Mouse (Mus musculus): Measurements from ENCODE around the gene Elmo1. TPM values are rescaled to one million over a fixed set of nuclear protein-coding genes. Genes with fewer than 3 reads are reported as not detected.

The Elmo1 gene
- total and polyA plus RNA-seq, 3 experiments: 5.2 to 7.6 TPM; not detected in 1

- Histone ChIP-seq H3K9me3 (replicated peaks; ENCODE audit: insufficient read depth, low read length) (no peaks in the 10 kb centered on the region), H3K36me3 (ENCODE audit: control insufficient read depth in 1 of 2, insufficient read depth in 2 of 2, low read length in 2 of 2) (no peaks in the 10 kb centered on the region), H3K4me3 (ENCODE audit: control insufficient read depth in 1 of 2, insufficient read depth in 1 of 2, low read depth in 2 of 2, low read length in 2 of 2) (no peak overlapping the region), H3K9ac (ENCODE audit: control insufficient read depth, low read depth, low read length, poor library complexity, severe bottlenecking) (no peak overlapping the region), H3K27ac (ENCODE audit: control insufficient read depth, low read depth, low read length) (no peak overlapping the region), H3K27me3 (ENCODE audit: control insufficient read depth in 1 of 2, insufficient read depth in 2 of 2, low read length in 2 of 2) (no peaks in the 10 kb centered on the region), H3K79me2 (ENCODE audit: control insufficient read depth, insufficient read depth, low read length, poor library complexity) (no peaks in the 10 kb centered on the region), H3K4me1 (ENCODE audit: control insufficient read depth in 1 of 2, insufficient read depth in 2 of 2, low read length in 2 of 2) (no peaks in the 10 kb centered on the region)
- DNase-seq (ENCODE audit: low read depth, low spot score): no peak
- no peak for TF ChIP-seq EP300 (IDR thresholded peaks at IDR 0.05; ENCODE audit: low read depth in 1 of 2, low read length in 2 of 2)
- no peak for TF ChIP-seq TCF12 (IDR thresholded peaks at IDR 0.05; ENCODE audit: low read depth, low read length)
- no peak for TF ChIP-seq RCOR1 (IDR thresholded peaks at IDR 0.05; ENCODE audit: low read depth, low read length)
- no peak for TF ChIP-seq POLR2AphosphoS5 (IDR thresholded peaks at IDR 0.05; ENCODE audit: borderline replicate concordance, low read depth, low read length)
- TF ChIP-seq ZKSCAN1 (IDR thresholded peaks at IDR 0.05; ENCODE audit: low read depth, low read length): no peak
- no peak for TF ChIP-seq POLR2AphosphoS2 (IDR thresholded peaks at IDR 0.05; ENCODE audit: low read length)
- TF ChIP-seq BHLHE40 (IDR thresholded peaks at IDR 0.05; ENCODE audit: borderline replicate concordance, low read depth, low read length): no peak
- no peak for TF ChIP-seq MYB (IDR thresholded peaks at IDR 0.05; ENCODE audit: low read depth, low read length)
- TF ChIP-seq MAFK (IDR thresholded peaks at IDR 0.05; ENCODE audit: borderline replicate concordance, low read depth, low read length): no peak
- TF ChIP-seq MYC (IDR thresholded peaks at IDR 0.05; ENCODE audit: low read depth, low read length): no peak
- TF ChIP-seq ELF1 (IDR thresholded peaks at IDR 0.05; ENCODE audit: low read depth, low read length): no peak
- no peak for TF ChIP-seq E2F4 (IDR thresholded peaks at IDR 0.05; ENCODE audit: borderline replicate concordance, low read depth, low read length)
- TF ChIP-seq TBP (IDR thresholded peaks at IDR 0.05; ENCODE audit: low read depth, low read length): no peak
- no peak for TF ChIP-seq GABPA (IDR thresholded peaks at IDR 0.05; ENCODE audit: low read depth, low read length)
- TF ChIP-seq ETS1 (IDR thresholded peaks at IDR 0.05; ENCODE audit: low read depth, low read length): no peak
- TF ChIP-seq RAD21 (IDR thresholded peaks at IDR 0.05; ENCODE audit: low read depth, low read length): no peak
- TF ChIP-seq CTCF (IDR thresholded peaks at IDR 0.05 in 2 of 3, conservative IDR thresholded peaks at IDR 0.05 in 1 of 3; ENCODE audit: control insufficient read depth in 1 of 3, insufficient read depth in 1 of 3, low read depth in 2 of 3, low read length in 3 of 3, poor library complexity in 1 of 3, severe bottlenecking in 1 of 3): no peak
- TF ChIP-seq MAX (IDR thresholded peaks at IDR 0.05; ENCODE audit: low read length): no peak
Measured at GRCm38 (mm10) chr13:20220414-20220813, 130.0 kb downstream of the Elmo1 start.

GRCm38 (mm10) chr13:20227923-20228705 is 137.7 kb downstream of the Elmo1 start:
- TF ChIP-seq RCOR1 (IDR thresholded peaks at IDR 0.05; ENCODE audit: low read depth, low read length): no peak
- TF ChIP-seq ELF1 (IDR thresholded peaks at IDR 0.05; ENCODE audit: low read depth, low read length): no peak
- no peak for TF ChIP-seq MEF2A (IDR thresholded peaks at IDR 0.05; ENCODE audit: extremely low read depth, insufficient replicate concordance, low read depth, low read length, poor library complexity, severe bottlenecking)
- no peak for TF ChIP-seq NRF1 (IDR thresholded peaks at IDR 0.05; ENCODE audit: insufficient read depth, low read depth, low read length, poor library complexity, severe bottlenecking)
- TF ChIP-seq CHD2 (IDR thresholded peaks at IDR 0.05; ENCODE audit: low read length): no peak
- no peak for TF ChIP-seq GATA1 (IDR thresholded peaks at IDR 0.05; ENCODE audit: low read depth, low read length)
- Histone ChIP-seq H3K9me3 (replicated peaks; ENCODE audit: insufficient read depth, low read length) (no peaks in the 10 kb centered on the region), H3K36me3 (ENCODE audit: control insufficient read depth in 1 of 2, insufficient read depth in 2 of 2, low read length in 2 of 2) (no peaks in the 10 kb centered on the region; a peak in 1 of 4 replicates), H3K4me3 (ENCODE audit: control insufficient read depth in 1 of 2, insufficient read depth in 1 of 2, low read depth in 2 of 2, low read length in 2 of 2) (no peak overlapping the region), H3K4me1 (ENCODE audit: control insufficient read depth in 1 of 2, insufficient read depth in 2 of 2, low read length in 2 of 2) (peaks cover 0 to 10% of the 10 kb centered on the region in 2 experiments; a peak in 1 of 4 replicates), H3K79me2 (ENCODE audit: control insufficient read depth, insufficient read depth, low read length, poor library complexity) (no peaks in the 10 kb centered on the region), H3K9ac (ENCODE audit: control insufficient read depth, low read depth, low read length, poor library complexity, severe bottlenecking) (no peak overlapping the region), H3K27me3 (ENCODE audit: control insufficient read depth in 1 of 2, insufficient read depth in 2 of 2, low read length in 2 of 2) (no peaks in the 10 kb centered on the region), H3K27ac (ENCODE audit: control insufficient read depth, low read depth, low read length) (no peak overlapping the region)
- DNase-seq (ENCODE audit: low read depth, low spot score): no peak
